Mouse (Mus musculus): ENCODE measurements around the gene Man2a2.

DNA sequence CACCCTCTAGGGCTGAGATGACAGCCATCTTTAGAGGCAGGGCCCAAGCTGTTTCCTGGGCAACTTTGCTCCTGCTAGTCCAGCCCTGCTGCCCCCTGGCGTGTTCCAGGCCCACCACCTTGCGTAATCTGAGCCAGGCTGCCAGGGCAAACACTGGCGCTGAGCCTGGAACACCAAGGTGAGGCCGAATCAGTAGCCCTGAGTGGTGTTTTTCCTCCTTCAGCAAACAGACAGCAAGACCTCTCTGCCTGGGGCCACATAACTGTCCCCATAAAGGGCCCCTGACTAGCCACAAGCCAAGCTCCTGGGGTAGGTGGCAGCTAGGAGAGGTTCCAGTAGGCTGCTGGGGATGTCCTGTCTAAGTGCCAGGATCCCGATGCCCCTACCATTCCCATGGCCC is 28.9 kb upstream of the Man2a2 start:
- TF ChIP-seq CTCF (IDR thresholded peaks at IDR 0.05; ENCODE audit: extremely low read depth, insufficient read length, insufficient replicate concordance, low read depth, low read length) (no peak), POLR2A (IDR thresholded peaks at IDR 0.05; ENCODE audit: low read depth, low read length) (no peak)

Measured in small intestine, adult 2 months (tissue).